Mouse (Mus musculus): Measurements from ENCODE around the gene Snta1.
A peak's percentile ranks its signal among the peaks of the same experiment; 100 is the strongest.

Gene Snta1

DNA sequence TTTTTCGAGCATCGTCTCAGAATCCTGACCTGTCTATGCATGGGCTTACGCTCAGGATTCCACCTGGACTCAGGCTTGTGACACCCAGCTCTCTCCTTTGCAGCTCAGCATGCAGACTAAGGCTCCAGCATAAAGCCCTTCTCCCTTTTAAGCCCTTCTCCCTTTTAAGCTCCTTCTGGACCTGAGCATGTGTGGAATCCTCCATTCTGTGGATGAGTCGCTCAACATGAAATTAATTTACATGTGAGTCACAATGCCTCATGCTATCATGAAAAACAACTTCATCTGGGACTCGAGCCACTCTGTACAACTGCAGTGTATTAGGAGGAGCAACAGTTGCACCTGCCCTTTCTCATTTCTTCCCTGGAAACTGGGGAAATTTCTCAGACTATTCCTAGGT, 14.3 kb upstream of the Snta1 start:
- peak; percentile 42 for DNase-seq (ENCODE audit: low read depth, low spot score)

DNA sequence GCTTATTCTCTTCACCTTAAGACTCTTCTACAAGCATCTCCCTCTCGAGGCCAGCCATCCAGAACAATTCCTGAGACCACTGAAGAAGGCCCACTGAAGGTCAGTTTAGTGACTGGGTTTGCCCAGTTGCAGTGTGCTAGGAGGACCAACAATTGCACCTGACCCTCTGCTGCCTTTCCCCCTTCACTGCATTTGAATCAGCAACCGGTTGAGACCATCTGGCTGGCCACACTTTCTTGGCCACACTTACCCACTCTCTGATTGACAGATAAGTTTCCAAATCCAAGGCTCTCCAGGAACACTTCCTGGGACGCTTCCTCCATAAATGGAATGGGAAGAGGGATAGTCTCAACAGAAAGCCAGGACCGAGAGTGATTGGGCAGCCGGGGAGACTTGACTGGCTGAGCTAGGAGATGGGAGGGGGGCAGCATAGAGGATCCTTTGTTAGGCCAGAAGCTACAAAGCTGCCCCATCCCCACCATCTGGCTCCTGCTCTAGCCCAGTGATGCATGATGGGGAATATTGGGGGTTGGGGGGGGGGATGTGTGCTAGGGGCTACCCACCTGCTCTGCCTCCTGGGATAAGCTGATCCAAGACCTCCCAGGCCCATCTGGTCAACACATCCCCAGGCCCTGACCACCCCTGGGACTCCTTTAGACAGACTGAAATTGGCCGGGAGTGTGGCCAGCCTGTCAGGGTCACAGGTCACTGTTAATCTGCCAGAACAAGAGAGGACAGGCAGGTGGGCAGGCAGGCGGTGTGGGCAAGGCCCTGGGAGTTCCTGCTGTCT, 13.2 kb upstream of the Snta1 start:
- peak; percentile 91 for DNase-seq (ENCODE audit: low read depth, low spot score)

DNA sequence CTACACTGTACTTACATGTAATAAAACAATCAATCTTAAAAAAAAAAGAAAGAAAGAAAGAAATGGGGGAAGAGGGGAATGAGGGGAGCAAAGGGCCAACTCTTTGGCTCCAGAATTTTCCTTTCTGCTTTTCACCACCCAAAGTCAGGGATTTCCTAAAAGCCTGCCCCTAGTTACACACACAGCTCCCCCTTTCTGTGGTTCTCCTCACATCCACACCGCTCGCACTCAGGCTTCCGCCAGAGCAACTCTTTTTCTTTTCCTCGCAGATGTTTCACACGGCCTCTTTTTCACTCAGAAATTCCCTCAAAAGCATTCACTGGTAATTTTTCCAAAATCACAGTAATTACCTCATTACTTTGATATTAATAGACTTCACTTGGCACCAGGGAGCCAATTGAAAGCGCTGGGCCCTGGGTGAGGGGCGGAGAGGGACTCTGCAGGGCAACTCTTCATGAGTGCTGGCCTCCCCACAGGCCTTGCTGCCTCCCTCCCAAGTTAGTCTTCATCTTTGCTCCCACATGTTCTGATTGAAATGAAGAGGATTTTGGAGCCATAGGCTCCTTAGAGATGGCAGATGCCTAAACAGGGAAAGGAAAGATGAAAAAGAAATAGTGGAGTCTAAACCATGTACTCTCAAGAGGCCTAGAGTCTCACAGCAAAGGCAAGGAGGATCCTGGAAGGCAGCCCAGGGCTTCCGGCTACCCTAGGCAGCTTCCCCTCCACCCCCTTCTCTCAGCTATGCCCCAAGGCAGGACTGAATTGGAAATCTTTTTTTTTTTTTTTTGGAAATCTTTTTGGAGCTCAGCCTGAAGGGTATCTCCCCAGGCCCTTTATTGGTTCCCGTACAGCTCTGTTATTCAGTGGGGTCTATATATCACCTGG, 12.0 kb upstream of the Snta1 start:
- DNase-seq (ENCODE audit: low read depth, low spot score) = peak; percentile 36

DNA sequence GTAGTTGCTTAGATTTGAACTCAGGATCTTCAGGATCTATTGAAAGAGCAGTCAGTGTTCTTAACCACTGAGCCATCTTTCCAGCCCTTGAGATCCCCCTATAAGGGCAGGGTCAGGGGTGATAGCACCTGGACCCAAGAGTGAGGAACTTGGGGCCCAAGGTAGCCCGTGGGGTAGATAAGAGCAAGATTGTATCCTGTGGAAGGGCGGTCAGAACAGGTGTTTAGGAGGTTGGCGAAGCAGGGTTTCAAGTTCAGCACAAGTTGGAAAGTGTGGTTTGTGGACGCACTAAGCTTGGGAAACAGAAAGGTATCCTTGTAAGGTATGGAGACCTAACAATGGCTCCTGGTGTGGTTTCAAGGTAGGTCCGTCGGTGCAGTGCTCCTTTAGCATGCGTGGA, 10.1 kb upstream of the Snta1 start:
- no peak for DNase-seq (ENCODE audit: low read depth, low spot score)

DNA sequence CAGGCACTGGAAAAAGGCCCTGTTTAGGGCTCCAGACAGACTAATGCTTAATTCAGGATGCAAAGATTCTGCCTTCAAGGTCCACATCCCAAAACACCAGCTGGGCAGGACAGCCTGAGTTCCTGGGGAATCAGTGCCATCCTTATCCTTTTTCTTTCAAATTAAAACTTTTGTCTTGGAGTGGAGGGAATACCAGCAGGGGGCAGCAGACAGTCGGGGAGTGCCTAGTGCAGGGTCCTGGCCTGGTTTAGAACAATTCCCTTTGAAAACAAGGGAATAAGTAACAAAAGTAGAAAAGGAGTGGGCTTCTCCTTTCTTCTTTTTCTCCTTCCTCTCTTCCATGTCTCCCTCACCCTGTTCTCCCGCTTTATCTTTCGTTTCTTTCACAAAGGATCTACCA, 9.2 kb upstream of the Snta1 start:
- DNase-seq (ENCODE audit: low read depth, low spot score) = peak; percentile 85

DNA sequence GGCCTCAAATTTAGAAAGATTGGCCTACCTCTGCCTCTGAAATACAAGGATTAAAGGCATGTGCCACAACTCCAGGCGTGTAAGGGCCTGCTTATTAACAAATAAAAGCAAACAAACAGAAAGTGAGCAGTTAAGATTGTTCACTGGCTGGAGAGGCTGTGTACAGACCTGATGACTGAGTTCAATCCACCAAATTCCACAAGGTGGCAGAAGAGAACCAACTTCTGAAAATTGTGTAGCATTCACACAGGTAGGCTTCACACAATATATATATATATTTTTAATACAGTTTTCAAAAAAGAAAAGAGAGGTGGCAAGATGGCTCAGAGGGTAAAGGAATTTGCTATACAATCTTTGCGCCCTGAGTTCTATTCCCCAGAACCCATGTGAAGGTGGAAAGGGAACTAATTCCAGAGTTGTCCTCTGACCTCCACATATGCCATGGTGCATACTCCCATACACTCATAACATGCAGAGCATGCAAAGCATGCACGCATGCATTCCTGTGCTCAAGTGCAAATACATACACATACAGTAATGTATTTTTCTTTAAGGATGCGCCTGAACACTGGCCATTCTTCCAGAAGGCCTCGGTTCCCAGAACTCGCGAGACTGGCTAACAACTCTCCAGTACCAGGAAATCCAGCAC, 4.2 kb upstream of the Snta1 start:
- peak; percentile 84 for DNase-seq (ENCODE audit: low read depth, low spot score)

DNA sequence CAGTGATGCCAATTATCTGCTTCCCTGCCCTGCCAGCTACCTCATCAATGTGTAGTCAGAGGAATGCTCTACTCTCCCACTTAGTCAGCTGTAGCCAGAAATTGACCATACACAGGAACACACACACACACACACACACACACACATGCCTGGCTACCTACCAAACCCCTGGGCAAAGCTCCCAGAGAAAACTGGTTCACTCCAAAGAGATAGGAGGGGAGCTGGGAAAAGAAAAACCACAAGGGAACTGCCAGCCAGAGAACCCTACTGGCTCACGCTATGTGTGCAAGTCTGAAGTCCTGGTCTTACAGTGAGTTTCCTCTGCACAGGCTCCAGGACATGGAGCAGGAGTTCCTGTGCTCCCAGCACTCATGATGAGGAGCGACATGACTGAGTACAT, 2.5 kb upstream of the Snta1 start:
- DNase-seq (ENCODE audit: low read depth, low spot score) = peak; percentile 77

DNA sequence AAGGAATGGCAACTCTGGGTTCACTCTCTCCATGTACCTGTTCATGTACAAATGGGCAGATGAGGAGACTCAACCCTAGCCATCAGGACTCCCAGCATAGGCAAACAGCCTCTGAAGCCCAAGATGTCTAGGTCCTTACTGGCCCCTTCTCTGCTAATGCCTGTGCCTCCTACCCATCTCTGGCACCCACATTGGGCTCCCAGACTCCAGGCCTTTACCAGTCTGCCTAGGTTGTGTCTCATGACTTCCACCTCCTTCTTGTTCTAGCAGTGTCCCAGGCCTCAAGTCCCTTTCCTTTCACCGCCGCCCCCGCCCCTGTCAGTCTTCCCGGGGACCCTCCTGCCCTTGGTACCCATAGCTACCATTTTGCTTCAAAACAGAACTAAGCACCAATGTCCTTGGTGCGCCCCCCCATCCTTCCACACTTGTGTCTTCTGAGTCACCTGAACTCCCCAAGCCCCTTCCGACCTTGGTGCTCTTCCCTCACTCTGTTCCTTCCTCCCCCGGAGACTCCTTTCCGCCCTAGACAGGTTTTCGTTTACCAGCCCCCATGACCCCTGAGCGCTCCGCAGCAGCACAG, 746 bp downstream of the Snta1 start:
- DNase-seq (ENCODE audit: low read depth, low spot score) = no peak

DNA sequence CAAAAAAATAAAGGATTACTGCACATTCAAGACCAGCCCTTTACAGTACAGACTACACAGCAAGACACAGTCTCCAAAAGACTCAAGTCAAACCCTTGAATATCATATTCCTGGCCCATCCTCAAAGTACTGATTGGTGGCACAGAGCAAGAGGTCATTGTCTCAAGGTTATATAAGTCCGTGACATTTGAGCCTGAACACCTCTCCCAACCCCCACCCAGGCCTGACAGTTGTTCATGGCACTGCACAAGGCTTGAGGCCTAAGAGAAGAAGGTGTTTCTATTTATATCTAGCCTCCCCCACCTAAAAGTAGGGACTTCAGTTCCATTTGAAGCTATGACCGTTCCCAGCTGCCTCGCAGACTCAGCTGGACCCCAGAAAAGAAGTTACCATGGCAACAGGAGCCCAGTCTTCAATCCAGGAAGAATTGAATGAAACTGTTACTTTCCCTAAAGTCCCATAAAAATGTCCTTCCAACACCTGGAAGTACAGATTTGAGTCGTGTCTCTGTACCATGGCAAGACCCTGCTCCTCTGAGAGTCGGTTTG, 2.4 kb downstream of the Snta1 start:
- DNase-seq (ENCODE audit: low read depth, low spot score) = peak; percentile 50

DNA sequence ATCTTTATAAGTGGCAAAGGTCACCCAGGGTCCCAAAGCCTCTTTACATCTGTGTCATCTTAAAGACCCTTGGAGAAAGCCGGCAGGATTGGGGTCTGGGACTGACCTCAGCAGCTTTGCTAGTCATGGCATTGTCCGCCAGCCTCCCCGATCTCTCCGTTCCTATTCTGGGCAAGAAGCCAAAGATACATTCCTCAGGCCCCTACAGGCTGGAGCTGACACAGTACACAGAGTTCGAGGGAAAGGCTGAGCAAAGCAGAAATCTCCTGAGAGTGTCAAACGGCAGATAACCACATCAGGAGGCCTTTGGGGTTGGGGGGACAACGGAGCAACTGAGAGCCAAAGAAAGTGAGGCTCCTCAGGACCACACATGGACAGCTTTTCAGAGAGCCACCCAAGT, 5.1 kb downstream of the Snta1 start:
- DNase-seq (ENCODE audit: low read depth, low spot score) = peak; percentile 53

DNA sequence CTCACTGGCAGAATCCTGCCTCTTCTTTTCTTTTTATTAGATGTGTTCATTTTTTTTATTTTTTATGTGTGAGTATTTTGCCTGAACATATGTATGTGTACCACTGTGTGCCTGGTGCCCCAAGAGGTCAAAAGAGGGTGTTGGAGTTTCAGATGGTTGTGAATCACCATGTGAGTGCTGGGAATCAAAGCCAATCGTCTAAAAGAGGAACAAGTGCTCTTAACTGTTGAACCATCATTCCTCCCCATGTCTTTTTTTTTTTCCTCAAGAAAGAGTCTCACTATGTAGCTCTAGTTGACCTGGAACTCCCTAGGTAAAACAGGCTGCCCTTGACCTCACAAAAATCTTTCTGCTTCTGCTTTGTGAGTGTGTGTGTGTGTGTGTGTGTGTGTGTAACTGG, 5.9 kb downstream of the Snta1 start:
- no peak for DNase-seq (ENCODE audit: low read depth, low spot score)

DNA sequence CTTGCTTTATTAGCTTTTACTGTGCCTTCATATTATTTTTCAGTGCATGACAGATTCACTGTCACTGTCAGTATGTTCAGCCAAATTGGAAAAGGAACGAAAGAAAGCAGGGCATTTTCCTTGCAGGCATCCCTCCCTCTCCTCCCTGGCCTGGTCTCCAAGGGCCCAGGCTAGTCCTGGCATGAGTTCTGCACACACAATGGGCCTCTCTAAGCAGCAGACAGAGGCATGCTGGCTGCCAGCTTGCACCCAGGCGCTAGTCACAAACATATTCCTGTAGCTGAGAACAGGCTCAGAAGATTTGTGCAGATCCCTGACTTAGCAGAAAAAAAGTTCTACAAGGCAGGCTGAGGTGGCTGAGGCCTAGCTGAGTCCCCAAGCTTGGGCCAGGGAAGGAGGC, 8.6 kb downstream of the Snta1 start:
- peak; percentile 66 for DNase-seq (ENCODE audit: low read depth, low spot score)

DNA sequence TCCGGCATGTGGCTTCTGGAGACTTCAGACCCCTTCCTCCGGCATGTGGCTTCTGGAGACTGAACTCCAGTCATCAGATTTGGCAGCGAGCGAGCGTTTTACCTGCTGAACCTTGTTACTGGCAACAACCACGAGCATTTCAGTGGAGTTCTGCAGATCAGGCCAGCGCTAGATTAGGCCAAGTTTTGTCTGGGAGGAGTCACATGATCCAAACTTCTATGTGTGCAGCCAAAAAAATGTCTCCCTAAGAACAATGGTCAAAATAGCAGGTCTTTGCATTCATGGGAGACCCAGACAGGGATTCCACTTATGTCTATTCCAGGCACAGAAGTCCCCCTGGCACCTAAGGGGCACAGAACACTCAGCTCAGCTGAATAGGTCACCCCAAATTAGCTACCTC, 9.6 kb downstream of the Snta1 start:
- no peak for DNase-seq (ENCODE audit: low read depth, low spot score)

DNA sequence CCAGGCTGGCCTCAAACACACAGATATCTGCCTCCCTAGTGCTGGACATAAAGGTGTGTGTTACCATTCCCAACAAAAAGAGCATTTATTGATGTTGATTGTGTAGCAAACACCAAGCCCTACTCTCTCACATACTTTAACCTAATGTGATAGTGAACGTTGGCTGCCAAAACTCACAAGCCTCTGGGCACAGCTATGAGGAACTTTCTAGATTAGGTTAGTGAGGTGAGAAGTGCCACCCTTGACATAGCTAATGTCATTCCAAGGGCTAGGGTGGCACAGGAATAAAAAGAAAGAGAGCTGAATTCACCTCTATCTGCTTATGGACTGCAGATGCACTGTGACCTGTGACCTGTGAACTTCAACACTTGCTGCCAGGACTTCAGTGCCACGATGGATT, 11.4 kb downstream of the Snta1 start:
- DNase-seq (ENCODE audit: low read depth, low spot score) = no peak

DNA sequence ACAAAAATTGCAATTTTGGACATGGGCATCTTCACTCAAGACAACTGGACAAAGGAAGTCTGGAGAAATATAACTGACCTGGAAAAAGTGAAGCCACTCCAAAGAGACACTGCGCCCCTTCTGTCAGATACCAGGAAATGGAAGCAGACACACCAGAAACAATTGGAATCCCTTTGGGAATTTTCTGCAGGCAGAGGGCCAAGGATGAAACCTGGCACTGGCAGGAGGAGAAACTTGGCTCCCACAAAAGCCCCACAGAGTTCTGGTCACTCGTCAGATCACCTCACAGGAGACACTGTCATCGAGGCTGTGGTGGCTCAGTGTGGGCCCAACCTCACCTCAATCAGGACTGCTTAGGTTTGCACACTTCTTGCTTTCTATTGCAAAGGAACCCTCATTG, 13.3 kb downstream of the Snta1 start:
- DNase-seq (ENCODE audit: low read depth, low spot score) = peak; percentile 50

DNA sequence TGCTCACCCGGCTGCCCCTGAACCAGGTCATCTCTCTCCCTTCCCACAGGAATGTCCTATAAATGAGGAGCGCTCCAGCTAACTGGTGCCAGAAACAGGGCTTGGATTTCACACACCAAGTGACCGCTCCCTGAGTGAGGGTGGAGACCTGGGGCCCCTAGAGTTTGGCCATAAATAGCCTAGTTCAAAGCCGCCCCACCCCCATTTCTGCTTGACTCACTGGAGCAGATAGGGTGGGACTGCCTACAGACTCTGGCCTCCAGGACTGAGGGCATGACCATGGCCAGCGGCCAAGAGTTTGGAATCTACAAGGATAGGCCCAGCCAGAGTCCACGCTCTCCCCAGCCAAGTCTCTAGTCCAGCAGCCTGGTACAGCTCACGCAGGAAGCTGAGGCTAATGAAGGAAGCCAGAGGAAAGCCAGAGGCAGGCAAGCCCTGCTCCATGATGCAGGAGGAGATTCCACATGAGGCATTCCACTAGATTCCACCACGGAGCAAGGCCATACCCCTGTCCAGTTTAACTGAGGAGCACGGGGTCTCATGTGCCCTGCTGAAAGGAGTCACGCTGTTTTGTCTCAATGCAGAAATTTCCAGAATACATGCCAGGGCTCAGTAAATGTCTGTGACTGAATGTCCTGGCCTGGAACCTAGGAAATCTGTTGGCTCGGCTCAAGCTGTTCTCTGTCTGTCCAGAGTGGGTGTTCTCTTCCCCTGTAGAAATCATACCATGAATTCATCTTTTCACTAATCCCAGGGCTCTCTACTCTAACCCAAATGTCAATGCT, 17.5 kb downstream of the Snta1 start:
- peak; percentile 51 for DNase-seq (ENCODE audit: low read depth, low spot score)

DNA sequence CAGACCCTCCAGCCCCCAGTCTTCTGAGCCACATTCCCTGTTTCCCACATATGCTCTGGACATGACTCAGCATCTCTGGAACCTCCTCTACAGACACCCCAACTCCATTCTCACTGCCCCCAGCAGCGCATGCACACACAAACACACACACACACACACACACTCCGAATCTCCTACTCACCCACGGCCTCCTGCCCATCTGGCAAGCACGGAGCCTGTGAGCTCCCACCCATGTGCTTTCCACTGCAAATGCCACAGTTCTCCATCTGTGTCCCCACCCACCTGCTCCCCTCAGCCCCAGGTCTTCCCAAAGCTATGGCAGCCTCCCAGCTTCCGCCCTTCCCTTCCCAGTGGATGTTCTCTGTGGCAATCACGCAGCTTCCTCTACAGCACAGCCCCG, 28.8 kb downstream of the Snta1 start:
- DNase-seq (ENCODE audit: low read depth, low spot score) = peak; percentile 96

DNA sequence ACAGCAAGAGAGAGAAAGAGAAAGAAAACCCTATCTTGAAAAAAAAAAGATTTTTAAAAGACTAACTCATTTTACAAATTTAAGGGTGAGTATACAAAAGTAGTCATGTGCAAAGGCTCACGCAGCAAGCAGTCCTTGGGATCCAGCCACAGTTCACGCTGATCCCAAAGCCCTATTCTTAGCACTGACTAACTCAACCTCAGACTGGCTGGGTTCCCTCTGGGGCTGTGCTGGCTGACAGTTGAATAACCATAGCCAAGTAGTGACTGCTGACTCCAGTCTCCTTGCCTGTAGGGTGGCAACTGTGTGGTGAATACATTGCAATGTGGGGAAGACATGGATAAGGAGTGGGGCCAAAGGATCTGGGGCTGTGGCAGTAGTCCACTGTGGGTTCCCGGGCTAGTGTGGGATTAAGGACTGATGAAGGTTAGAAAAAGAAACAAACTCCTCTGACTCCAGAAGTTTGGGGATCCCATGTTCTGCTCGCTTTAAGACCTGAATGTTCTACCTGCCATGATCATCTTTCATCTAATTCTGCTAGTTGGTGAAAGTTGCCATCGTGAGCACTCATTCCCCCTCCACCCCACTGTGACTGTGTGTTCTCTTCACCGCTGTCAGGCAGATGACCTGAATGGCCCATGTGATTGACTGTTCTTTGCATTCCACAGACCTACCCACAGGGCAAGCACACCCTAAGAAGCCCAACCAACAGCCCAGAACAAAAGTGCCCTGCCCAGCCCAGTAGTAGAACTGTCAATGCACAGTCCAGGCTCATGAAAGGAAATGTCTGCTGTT, 32.9 kb downstream of the Snta1 start:
- peak; percentile 65 for DNase-seq (ENCODE audit: low read depth, low spot score)

DNA sequence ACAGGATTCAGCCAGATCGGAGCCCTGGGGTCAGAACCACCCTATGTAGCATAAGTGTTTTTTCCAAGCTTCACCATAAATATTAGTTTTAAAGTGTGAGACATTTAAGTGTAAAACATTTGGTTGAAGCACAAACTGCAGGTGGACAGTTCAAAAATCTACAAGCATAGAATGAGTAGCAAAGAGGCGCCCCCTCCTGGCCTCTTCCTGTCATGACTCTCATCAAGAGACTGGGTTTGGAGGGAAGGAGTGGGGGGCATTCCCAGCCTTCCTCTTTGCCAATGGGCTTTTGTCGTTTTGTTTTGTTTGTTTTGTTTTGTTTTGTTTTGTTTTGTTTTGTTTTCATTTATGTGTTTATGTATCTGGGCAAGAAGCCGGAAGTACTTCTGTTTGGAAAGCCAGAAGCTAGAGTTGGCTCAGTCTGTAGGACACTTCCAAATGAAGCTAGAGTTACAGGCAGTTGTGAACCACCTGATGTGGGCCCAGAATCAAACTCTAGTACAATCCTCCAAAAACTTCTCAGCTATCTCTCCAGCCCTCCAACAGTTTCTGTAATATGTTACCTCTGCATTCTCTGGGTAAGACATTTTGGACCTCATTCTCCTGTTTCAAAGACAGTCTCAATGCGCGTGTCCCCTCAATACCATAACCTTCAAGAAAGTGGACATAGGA, 33.8 kb downstream of the Snta1 start:
- peak; percentile 73 for DNase-seq (ENCODE audit: low read depth, low spot score)
